Mouse (Mus musculus): ENCODE results near the gene Sycn. TPM values are rescaled to one million over a fixed set of nuclear protein-coding genes. Genes with fewer than 3 reads are reported as not detected.

Sycn gene
- total RNA-seq, 2 experiments from 2014 or later: not detected

DNA sequence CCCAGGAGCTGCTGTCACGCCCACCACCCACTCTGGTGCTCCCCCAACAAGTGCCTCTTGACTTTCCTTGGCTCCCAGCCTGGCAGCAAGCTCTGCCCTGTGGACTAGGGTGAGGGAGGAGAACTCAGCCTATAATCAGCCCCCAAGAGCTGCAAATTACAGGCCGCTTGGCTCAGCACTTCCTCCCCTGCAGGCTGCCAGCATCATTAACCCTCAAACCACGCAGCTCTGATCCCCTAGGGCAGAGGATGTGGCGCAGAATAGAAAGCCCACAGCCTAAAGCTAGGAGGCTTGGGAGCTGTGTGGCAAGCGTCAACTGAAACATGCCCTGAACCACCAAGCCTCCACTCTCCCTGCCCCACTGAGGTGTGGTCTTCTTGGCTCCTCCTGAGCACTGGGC is 24.7 kb downstream of the Sycn start:
- TF ChIP-seq CTCF (conservative IDR thresholded peaks at IDR 0.05): no peak

DNA sequence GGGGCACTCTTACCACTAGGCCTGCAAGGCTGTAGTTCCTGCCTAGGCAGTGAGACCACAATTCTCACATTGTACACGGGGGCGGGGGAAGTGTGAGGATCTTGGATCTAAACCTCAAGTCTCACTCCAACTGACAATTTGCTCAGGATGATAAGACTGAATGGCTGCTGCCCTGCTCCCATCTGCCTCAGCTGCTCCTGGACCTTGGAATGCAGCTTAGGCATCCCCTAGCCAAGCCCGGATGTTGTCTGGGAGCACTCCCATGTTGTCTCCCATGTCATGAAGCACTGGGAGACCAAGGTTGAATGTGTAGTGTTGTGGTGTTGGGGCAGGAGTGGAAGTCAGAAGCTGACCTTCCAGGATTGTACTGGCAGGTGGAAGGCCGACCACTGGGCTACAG is 26.9 kb downstream of the Sycn start:
- no peak overlapping the region for H3K27ac ChIP-seq
- H3K4me3 ChIP-seq: no peak overlapping the region
- TF ChIP-seq CTCF (conservative IDR thresholded peaks at IDR 0.05): no peak
- DNase-seq (ENCODE audit: low spot score in 2 of 2): no peak

More for the DNA sequence above, 24.7 kb downstream of the Sycn start:
- no peak overlapping the region for H3K4me3 ChIP-seq
- no peak overlapping the region for H3K27ac ChIP-seq
- DNase-seq (ENCODE audit: low spot score in 2 of 2): no peak

DNA sequence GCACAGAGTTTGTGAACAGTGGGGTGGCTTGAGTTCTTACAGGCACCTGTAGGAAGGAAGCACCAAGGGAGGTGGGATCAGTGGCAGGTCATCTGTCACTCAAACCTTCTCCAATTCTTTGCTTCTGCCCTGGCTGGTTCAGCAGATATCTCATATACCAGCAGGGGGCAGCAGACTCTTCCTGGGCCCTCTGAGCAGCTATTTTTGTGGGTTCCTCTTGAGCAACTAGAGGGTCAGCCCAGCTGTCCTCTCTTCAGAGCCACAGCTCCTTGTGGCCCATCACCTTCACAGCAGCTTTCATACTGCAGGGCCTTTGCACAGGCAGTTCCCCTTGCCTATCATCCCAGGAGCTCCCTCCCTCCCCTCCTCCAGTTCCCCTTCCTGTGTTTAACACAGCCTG is 27.6 kb downstream of the Sycn start:
- H3K27ac ChIP-seq: no peak overlapping the region
- TF ChIP-seq CTCF (conservative IDR thresholded peaks at IDR 0.05): peak; percentile 94
- no peak overlapping the region for H3K4me3 ChIP-seq
- peak; percentile 68 to 80 for DNase-seq (ENCODE audit: low spot score in 2 of 2)

DNA sequence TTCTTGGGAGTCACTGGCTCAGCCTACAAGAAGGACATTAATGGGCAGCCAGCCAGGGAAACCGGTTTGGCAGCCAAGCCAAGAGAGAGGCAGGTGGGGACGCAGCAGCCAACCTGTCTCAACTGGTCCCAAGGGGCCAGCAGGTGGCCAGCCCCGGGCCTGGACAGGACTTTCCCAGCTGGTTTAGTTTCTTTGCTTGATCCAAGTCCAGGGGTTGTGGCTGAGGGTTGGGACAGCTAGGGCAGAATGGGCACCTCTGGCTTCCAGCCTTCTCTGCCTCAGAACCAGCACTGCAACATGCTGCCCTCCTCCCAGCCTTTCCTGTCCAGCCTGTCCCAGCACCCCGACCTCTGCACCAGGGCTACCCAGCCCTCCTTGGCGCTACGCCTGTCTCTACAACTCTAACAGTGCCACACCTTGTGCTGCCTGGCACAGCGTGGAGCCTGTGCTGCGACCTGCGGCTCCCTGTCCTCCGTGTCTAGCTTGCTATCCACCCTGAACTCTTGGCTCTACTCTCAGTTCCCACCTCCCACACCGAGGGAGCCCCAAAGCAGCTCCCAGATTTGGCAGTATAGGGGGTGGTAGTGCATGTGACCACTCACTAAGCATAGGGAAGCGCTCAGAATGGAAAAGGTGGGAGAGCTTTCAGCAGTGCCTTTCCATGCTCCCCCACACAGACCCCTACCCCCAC is 29.8 kb downstream of the Sycn start:
- DNase-seq (ENCODE audit: low spot score in 2 of 2): no peak
- 0 out of 2 replicates have a peak, but pooled peaks have one; percentile 7 for TF ChIP-seq CTCF (conservative IDR thresholded peaks at IDR 0.05)
- Histone ChIP-seq H3K27ac (peak overlapping the region; percentile 71), H3K4me3 (no peak overlapping the region)

DNA sequence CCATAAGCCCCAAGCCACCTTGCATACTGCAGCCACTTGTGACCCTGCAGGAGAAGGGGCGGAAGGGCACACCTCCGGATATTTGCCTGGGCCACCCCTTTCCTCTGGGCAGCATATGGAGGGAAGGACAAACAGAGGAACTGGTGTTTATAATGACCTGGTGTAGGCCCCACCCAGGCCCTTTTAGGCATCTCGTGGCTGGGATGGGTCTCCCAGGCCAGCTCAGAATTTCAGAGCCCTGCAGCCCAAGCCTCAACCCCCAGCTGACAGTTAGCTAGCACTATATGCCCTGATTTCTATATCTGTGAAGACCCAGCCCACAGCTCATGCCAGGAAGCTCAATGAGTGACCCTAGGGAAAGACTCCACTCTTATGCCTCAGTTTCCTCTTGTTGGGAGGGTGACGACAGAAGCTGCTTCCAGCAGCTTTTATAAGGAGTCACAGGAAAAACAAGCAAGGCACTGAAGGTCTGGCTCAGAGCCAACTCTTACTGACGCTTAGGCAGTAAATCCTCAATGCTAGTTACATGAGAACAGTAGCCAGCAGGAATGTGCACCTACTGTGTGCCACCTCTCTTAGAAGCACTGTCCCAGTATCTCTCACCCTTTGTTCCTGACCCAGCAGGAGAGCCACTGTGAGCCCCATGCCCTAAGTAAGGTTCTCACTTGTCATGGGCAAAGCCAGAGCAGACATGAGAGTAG is 30.4 kb downstream of the Sycn start:
- H3K4me3 ChIP-seq: no peak overlapping the region
- DNase-seq (ENCODE audit: low spot score in 2 of 2): no peak
- peak overlapping the region; percentile 71 for H3K27ac ChIP-seq
- TF ChIP-seq CTCF (conservative IDR thresholded peaks at IDR 0.05): no peak

DNA sequence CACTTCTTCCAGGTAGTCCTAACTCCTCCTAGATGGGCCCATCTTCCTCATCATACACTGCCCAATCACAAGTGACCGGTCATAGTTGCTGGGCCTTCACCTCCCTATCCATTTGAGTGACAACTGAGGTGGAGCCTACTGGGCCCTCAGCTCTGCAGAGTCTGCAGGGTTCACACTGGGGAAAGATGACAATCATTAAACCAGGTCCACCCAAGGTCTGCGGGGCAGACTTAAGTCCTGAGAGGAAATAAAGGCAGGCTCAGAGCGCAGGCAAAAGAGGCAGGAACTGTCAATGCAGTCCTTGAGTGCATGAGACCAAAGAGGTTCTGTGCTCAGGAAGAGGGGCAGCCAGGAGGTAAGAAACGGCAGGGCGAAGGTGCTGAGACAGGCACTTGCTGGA is 32.0 kb downstream of the Sycn start:
- Histone ChIP-seq H3K27ac (no peak overlapping the region), H3K4me3 (no peak overlapping the region)
- TF ChIP-seq CTCF (conservative IDR thresholded peaks at IDR 0.05): no peak
- no peak for DNase-seq (ENCODE audit: low spot score in 2 of 2)

DNA sequence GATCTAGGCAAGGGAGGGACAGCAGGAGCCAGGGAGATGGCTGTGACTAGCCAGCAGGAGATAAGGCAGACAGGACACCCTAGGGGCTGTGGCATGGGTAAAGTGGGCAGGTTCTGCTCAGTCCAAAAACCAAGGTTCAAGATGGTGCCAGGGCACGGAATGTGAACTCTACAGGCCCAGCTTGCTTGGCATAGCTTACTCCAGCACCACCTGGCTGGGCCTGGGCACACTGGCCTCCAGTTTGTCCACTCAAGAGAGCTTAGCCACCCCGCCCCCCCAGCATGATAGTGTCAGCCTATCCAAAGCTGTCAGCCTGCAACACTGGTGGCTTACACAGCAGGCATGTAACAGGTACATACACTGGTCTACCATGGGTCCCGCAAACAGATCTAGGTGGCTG is 32.6 kb downstream of the Sycn start:
- no peak for DNase-seq (ENCODE audit: low spot score in 2 of 2)
- no peak overlapping the region for H3K4me3 ChIP-seq
- no peak overlapping the region for H3K27ac ChIP-seq
- no peak for TF ChIP-seq CTCF (conservative IDR thresholded peaks at IDR 0.05)

DNA sequence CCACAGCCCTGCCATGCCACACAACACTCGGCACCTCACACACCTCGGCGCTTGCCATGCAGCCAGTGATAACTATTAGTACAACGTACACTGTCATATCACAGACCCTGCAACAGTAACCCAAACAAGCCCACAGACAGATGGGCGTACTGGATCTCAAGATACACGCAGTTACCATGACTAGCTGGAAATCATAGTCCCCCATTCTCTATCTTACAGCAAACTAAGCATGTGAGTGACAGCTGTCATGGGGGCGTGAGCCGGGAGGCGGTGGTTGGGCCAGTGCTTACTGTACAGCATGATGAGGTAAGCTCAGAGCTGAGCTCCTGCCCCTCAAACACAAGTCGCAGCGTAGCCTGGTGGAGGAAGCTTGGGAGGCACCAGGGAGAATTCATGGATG is 34.9 kb downstream of the Sycn start:
- DNase-seq (ENCODE audit: low spot score in 2 of 2): peak; percentile 77 to 88
- Histone ChIP-seq H3K27ac (peak overlapping the region; percentile 89), H3K4me3 (peak overlapping the region; percentile 39)
- peak; percentile 45 for TF ChIP-seq CTCF (conservative IDR thresholded peaks at IDR 0.05)

DNA sequence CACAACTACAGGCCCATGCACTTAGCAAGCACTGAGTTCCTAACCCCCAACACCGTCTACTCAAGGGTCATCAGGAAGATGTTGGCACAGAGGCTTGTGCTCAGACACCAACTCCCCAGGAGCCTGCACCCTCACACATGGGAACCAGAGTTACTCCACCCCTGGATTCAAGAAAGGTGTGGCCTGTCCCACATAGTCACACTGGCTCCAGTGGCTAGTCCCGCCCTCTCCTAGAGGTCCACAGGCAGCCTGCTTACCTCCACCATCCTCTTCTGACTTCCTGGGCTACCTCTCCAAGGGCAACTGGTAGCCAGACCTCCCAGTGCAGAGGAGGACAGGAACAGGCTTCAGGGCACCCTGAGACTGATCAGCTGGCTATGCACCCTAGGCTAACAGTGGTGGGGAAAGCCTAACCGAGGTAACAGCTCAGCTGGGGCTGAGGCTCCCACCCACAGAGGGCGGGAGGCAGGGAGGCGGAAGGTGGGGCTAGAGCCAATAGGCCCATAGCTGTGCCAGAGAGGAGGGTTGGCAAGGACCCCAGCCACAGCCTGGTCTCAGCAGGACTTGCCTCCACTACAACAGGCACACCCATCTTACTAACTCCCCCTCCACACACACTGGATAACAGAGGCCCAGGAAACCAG is 35.7 kb downstream of the Sycn start:
- DNase-seq (ENCODE audit: low spot score in 2 of 2): peak; percentile 39 to 57

DNA sequence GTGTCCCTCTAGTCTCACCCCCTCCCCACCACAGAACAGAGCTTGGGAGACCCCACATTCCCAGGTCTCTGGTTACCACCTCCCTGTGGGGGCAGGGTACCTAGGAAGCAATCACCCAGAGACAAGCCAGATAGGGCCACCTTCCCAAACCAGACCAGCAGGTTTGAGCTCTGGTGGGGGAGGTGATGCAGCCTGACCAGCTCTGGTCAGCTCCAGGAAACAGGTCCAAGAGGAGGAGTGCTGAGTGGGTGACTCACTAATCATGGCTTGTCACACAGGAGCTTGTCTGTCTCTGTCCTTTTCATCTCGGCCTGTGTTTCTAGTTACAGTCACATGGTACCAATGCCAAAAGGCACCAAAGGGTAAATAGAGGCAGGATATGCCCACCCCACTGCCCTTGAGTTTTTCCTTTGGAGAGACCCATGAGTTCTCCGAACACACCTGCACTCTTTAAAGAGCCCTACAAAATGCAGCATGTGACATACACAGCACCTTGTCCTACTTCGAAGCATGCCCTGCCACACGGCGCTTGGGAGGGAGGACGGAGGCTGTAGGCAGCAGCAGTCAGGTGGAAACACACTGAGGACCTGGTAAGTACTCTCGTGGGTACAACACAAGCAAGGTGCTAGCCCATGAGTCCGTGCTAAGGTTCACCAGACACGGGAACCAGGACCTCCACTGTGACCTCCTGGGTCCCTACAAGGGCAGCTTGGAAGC is 37.3 kb downstream of the Sycn start:
- Histone ChIP-seq H3K4me3 (no peak overlapping the region), H3K27ac (peak overlapping the region; percentile 89; the same call in 1 of the 2 replicates)
- no peak for TF ChIP-seq CTCF (conservative IDR thresholded peaks at IDR 0.05)
- DNase-seq (ENCODE audit: low spot score in 2 of 2): no peak

More for the DNA sequence above, 35.7 kb downstream of the Sycn start:
- TF ChIP-seq CTCF (conservative IDR thresholded peaks at IDR 0.05): no peak
- Histone ChIP-seq H3K4me3 (peak overlapping the region; percentile 39), H3K27ac (peak overlapping the region; percentile 89)

DNA sequence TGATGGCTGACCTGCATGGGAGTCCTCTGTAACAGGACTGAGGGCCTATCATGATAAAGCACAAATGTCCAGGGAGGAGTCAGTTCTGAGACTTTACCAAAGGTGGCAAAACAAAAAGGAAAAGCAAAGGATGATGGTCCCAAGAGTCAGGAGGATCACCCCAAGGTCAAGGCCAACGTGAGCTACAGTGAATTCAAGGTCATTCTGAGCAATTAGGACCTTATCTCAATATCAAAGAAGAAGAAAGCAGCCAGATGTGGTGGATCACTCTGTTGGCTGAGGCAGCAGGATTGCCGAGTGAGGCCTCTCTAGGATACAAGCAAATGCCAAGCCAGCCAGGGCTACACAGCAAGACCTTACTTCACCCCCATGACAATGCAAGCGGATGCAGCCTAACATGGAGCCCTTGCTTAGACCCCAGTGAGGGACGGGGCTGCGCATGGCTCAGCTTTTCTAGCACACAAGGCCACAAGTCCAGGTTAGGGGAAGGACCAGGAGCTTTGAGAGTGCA is 37.9 kb downstream of the Sycn start:
- Histone ChIP-seq H3K27ac (no peak overlapping the region), H3K4me3 (no peak overlapping the region)
- DNase-seq (ENCODE audit: low spot score in 2 of 2): no peak
- no peak for TF ChIP-seq CTCF (conservative IDR thresholded peaks at IDR 0.05)

DNA sequence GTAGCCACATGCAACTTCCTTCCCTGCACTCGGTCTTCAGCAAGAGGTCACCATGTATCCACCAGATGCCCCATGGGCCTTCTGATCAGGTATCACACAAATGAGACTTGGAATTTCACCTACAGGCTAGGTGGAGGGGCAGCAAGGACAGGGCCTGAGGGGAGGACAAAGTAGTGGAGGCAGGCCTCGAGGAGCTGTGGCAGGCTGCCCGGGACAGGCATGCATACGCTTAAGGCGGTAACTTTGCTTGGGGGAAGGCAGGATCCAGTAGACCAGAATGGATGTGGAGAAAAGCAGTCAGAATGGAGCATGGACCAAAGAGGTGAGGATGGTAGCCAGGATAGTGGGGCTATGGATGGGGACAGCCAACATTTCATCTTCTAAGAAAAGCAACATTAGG is 39.1 kb downstream of the Sycn start:
- H3K4me3 ChIP-seq: no peak overlapping the region
- TF ChIP-seq CTCF (conservative IDR thresholded peaks at IDR 0.05): no peak
- no peak for DNase-seq (ENCODE audit: low spot score in 2 of 2)
- no peak overlapping the region for H3K27ac ChIP-seq

DNA sequence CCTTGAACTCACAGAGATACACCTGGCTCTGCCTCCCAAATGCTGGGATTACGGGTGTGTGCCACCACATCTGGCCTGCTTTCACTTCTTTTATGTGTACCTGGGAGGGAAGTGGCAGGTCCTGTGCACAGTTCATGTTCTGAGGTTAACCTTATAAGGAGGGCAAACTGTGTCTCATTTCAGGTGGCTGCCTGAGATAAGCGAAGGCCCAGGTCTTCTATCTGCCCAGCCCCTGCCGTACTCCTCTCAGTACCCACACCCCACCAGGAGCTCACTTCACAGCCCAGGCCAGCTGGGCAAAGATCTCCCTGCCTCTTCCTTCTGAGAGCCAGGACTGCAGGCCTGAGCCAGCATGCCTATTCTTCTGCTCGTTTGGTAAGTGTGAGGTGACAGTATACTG is 41.0 kb downstream of the Sycn start:
- DNase-seq (ENCODE audit: low spot score in 2 of 2): no peak
- no peak for TF ChIP-seq CTCF (conservative IDR thresholded peaks at IDR 0.05)
- Histone ChIP-seq H3K4me3 (no peak overlapping the region), H3K27ac (peak overlapping the region; percentile 91)

Data from layer of hippocampus, adult 2 months (tissue).